Mouse (Mus musculus) left cerebral cortex, postnatal 14 days (tissue): ENCODE results near the gene Znfx1. TPM values are rescaled to one million over a fixed set of nuclear protein-coding genes. Genes with fewer than 3 reads are reported as not detected.

Experiments
- DNase-seq, 2 experiments: peaks; one replicate each; pipeline ENCODE4 v3.0.0; 2021 to 2022; ENCODE audit warnings: low spot score in 2 of 2, mixed read lengths in 1 of 2
- intact Hi-C: fragments of 180-260 bp; cut with DNase I; formaldehyde crosslinking; loops from one replicate; pipeline ENCODE4 v1.15.1; 2025
- long read RNA-seq, 2 experiments: library from polyadenylated mRNA; stranded (forward); transcript quantifications; one replicate each; pipeline ENCODE4 v2.0.0; 2021
- total RNA-seq, 2 experiments: library from RNA; stranded (reverse); gene quantifications; 2 replicates each; pipeline ENCODE4 v1.2.3; 2021

The Znfx1 gene
- total RNA-seq, result 10 to 100 TPM; 41.5 to 43.9 TPM
- long read RNA-seq, experiment 1, partial matches to known transcripts, result 4 of 8 reads
- long read RNA-seq, experiment 1, other reads (novel, unspliced or antisense), result 4 of 8 reads
- long read RNA-seq, experiment 2, partial matches to known transcripts, result 4 of 7 reads
- long read RNA-seq, experiment 2, other reads (novel, unspliced or antisense), result 3 of 7 reads

- intact Hi-C loops, result loop anchor here (5.0 kb wide), 1 partner anchor 359 kb away; the partner anchor contains the start of gene Slc9a8
- peak; percentile 97 for DNase-seq
These were observed at the start of gene Znfx1 for GRCm38 (mm10) chr2:167062965-167063880. TSS of gene Znfx1 (minus strand) at chr2:167063015.

- no peak for DNase-seq
- intact Hi-C loops, result loop anchor here (2.0 kb wide), 1 partner anchor 107 kb away; no protein-coding TSS in a partner anchor
These were observed 49.4 kb upstream of the Znfx1 start for GRCm38 (mm10) chr2:167112259-167112658.

DNA sequence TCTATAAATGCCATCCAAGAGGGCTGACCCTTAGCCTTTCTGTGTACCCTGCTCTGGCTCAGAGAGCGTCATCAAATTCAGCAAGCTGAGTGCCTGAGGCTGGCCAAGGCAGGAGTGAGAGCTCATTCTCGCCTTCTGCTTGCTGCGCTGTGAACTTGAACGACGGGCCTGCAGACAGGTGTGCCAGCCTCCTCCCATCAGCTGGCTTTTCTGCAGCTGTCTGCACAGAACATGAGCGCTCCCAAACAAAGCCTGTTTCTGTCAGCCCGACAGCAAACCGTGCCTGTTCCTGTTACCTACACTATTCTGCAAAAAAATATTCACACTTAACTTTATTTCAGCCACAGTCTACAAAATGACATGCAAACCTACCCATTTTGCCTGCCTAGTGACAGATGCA, 46.7 kb upstream of the Znfx1 start:
- no peak for DNase-seq
- intact Hi-C loops, result no loop called here

DNA sequence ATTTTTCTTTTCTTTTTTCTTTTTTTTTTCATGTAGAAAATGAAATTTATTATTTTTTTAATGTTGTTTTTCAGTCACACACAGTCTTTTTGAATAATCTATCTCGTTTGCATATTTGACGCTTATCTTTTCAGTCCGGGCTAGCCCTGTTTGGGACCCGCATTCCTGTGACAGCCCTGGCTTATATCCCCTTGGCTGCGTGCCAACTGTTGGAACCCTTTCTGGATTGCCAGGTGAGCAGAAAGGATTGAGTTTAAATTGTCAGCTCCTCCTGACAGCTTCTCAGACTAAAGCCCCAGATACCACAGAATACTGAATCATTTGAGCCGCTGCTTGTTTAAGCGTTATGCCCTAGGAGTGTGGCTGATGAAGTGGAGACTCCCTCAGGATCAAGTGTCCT, 40.7 kb upstream of the Znfx1 start:
- no peak for DNase-seq
- intact Hi-C loops, result no loop called here

DNA sequence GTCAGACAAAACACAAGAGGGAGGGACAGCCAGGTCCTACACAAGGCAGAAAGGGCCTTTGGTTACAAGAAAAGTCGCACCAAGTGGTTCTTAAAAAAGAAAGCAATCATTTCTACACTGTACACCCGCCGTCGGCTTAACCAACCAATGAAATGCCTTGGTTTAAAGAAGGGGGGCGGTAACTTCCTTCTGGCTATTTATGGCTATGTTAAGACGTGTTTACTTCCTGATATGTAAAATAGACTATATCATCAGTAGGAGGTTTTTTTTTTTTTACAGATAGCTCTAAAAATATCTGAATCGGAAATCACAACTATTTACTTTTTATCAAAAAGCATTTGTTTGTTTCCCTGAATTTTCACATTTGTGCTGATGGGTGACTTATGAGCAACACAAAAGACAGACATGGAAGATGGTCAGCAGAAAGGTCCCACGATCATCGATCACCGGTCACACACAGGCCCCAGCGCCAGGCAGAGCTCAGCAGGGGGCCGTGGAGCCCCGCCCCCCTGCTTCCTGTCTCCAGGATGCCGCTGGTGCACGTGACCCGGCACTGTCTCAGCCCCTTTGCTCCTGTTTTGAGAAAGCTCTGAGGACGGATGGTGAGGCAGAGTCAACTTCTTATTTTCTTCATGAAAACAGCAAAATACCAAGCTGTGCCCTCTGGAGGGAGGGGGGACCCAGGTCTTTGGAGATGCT, 39.1 kb upstream of the Znfx1 start:
- DNase-seq, result no peak
- intact Hi-C loops, result no loop called here

GRCm38 (mm10) chr2:167094688-167095087, 31.9 kb upstream of the Znfx1 start:
- intact Hi-C loops, result no loop called here
- no peak for DNase-seq

DNA sequence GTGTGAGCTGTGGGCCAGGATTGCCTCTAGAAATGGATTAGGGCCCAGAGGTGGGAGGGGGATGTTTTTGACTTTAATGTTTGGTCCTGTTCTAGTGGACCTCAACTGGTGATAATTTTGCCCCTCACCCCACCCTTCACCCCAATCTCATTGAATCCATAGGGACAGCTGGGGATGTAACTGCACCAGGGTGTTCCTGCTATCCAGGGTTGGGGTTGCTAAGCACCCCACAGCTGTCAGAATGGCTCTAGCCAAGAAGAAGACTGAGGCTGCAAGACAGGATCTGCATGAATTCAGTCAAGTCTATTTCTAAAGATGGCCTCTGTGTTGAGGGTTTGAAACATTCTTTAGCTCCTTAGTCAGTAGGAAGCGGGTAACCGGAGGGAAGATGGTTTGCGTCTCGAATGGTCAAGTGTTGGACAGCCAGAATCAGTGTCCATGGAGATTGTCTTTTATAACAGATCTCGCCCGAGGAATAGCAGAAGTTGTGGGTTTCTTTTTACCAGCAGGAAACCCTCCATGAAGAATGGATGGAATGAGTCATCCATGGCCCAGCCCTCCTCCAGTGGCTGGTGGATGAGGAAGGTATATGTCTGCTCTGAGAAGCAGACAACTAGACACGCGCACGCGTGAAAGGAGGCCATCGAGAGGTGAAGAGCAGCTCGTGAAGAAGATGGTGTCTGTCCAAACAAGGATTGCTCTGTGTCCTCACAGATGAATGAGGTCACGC, 30.5 kb upstream of the Znfx1 start:
- intact Hi-C loops, result no loop called here
- no peak for DNase-seq

DNA sequence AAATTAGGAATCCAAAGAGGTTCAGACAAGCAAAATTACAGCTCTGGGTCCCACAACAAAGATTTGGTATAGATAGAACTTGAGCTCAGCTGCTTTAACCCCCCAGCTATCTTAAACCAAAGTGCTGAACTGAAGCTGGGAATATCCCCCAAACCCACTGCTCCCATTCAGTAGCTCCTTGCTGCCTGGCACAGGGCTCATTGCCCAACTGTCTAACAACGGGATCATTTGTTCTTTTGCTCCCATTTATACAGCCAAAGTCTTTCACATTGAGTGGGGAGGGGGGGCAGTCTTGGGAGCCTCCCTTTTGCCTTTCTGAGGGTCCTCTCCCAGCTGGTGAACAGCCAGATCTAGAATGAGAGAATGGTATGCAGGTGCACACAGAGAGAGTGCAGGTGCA, 27.5 kb upstream of the Znfx1 start:
- DNase-seq, result no peak
- intact Hi-C loops, result no loop called here

- no peak for DNase-seq
- intact Hi-C loops, result no loop called here
These were observed 24.0 kb upstream of the Znfx1 start for GRCm38 (mm10) chr2:167086836-167087235.

DNA sequence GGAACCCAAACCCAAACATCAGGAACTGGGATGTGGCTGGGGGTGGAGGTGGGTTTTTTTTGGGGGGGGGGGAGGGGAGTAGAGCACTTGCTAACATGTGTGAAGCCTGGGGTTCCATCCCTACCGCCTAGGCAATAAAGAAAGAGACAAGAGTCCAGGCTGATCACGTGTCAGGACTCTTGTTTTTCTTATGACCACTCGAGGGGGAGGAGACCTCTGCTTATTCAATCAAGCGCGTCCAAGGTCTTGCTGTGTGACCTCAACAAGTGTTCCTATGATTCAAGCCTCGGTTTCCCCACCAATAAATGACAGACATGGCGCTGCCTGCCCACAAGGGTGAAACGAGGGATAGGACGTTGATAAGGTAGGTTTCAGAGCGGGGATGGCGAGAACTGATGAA, 23.3 kb upstream of the Znfx1 start:
- intact Hi-C loops, result no loop called here
- DNase-seq, result no peak

DNA sequence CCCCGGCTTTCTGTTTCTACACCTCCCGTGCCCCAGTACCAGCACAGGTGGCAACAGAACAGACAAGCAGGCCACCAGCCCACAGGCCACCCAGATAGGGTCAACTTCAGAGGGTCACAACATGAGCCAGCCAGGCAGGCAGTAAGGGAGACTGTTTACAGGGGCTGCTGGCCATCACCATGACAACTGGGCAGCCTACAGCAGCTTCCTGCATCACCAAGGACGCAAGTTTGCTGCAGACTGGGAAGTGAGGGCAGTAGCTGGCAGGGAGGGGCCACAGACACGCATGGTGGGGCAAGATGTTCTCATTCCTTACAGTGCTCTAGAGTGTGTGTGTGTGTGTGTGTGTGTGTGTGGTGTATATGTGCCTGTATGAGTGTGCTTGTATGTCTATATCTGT, 18.8 kb upstream of the Znfx1 start:
- peak in 1 of 2 experiments; percentile 76 for DNase-seq
- intact Hi-C loops, result no loop called here

- DNase-seq, result no peak
- intact Hi-C loops, result no loop called here
These were observed 18.3 kb upstream of the Znfx1 start for GRCm38 (mm10) chr2:167081135-167081534.

DNA sequence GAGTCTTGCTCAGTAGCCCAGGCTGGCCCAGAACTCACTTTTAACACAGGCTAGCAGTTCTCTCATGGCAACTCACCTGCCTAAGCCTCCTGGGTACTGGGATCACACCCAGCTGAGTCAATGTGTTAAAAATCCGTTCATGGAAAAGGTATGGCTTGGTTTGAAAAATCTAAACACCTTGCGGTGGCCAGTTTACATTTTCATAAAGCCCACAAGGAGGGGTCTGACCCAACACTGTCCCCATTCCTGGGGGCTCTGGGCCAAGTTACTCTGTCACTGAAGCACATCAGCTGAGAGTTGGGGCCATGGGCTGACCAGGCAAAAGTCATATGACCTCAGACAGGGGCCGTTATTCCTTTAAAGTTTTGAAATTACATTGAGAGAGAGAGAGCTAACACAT, 17.6 kb upstream of the Znfx1 start:
- no peak for DNase-seq
- intact Hi-C loops, result no loop called here

DNA sequence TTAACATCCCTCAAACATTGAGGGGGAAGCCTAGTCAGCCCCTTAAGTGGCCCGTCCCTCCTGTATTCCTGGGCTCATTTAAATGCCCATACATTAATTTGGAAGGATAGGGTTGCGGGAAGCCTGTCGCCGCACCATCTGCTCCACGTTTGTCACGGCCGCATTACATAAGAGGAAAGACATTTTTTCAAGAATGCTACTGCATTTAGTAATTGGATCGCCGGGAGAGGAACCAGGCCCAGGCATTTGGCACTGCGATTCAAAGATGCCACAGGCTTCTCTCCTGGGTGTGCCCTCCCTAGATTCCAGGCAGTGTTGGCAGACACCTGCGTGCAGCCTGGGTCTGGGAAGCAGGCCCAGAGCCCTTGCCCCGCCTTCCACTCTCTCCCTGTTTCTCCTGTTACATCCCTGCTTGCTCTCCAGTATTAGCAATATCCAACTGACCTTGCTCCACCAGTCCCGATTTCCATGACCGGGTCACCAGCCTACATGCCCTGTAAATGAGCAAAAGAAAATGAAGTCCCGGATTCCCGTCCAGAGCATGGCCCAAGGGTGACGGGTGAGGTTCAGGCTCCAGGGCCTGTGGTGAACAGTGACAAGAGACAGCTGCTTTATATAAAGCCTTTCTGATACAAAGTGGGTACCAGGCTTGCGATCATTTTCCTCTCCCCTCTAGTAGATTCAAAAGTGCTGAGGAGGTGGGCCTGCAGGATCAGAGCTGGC, 16.9 kb upstream of the Znfx1 start:
- DNase-seq, result peak; percentile 78 to 88
- intact Hi-C loops, result loop anchor here (10.0 kb wide), 1 partner anchor 415 kb away; the partner anchor contains the start of genes Rnf114 and Spata2

- intact Hi-C loops, result loop anchor here (10.0 kb wide), 1 partner anchor 416 kb away; the partner anchor contains the start of genes Rnf114 and Spata2
- DNase-seq, result peak in 1 of 2 experiments; percentile 77
These were observed 16.2 kb upstream of the Znfx1 start for GRCm38 (mm10) chr2:167078931-167079495.

DNA sequence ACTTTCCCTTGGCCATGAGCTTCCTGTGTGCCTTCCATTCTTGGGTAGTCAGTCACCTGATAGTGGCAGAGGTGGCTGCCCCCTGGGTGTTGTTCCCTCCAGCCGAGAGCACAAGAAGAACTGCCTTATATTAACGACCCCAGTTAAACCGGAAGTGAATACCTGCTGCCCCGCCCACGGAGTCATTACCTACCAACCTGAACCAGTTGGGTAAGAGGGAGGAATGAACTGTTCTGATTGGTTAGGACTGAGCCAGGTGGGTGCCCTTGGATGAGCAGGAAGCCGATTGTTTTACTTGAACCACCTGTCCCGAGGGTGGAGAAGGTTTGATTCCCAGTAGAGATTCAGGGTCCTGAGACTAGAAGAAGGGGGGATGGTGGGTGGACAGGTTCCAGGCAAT, 15.7 kb upstream of the Znfx1 start:
- intact Hi-C loops, result loop anchor here (10.0 kb wide), 1 partner anchor 416 kb away; the partner anchor contains the start of genes Rnf114 and Spata2
- DNase-seq, result no peak

GRCm38 (mm10) chr2:167077199-167077962, 14.6 kb upstream of the Znfx1 start:
- DNase-seq, result no peak
- intact Hi-C loops, result loop anchor here (10.0 kb wide), 1 partner anchor 417 kb away; the partner anchor contains the start of genes Rnf114 and Spata2
